16 mouse cellular contexts compared by ENCODE assay signal in the genomic region with DNA sequence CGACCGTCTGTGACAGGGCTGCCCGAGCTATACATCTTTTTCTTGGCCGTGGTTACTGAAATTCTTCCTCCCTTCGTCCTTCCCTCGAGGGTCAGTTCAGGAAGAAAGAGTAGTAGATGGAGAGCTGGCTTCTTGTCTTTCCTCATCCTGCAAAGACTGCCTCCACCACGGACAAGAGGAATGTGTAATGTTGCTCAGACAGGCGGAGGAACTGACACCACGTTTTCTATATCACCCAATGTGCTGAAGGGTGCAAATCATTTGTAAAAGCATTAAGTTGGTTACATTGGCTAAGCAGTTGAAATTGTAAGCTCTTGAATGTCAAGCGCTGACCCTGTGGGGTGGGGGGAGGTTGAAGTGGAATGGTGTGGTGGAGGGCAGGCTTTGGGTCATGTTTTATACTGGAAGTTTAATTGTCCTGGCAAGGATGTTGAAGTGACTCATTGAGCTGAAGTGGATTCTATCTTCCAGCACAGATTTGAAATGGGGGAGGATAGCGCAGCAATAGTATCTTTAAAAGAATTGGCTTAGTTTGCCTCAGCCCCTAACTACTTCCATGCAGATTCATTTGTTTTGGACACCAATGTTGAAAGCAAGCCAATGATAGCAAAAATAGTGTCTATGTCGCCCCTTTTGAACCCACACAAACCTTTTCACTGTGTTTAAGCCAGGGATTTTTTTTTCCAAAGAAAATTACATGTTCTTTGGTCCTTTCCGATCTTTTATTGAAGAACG.
DNase-seq lines count a peak whose midpoint lies in the region; ATAC-seq lines count a peak whose summit lies in the region.
"Had no signal": no experiment of that assay in that cellular context is flagged by ENCODE, and none has a peak within 500 bp of the region (broad histone marks: within the 10 kb centered on the region; RNA-seq: fewer than 3 reads in every experiment).

No protein-coding gene starts in this region.

- H3K27me3 ChIP-seq in heart, embryonic 11.5 days (ENCODE audit: control insufficient read depth, insufficient read depth, low read length): no peaks in the 10 kb centered on the region
- H3K27me3 ChIP-seq in forebrain, embryonic 11.5 days (ENCODE audit: control insufficient read depth, insufficient read depth, low read length): no peaks in the 10 kb centered on the region
- H3K27me3 ChIP-seq: intestine, embryonic 15.5 days; midbrain, embryonic 13.5 days; neural tube, embryonic 13.5 days; Patski had no signal

- no peak overlapping the region for H3K27ac ChIP-seq in heart, embryonic 11.5 days (ENCODE audit: low read depth, low read length)
- H3K27ac ChIP-seq in forebrain, embryonic 11.5 days (ENCODE audit: low read depth, low read length): no peak overlapping the region
- H3K27ac ChIP-seq: intestine, embryonic 15.5 days; midbrain, embryonic 13.5 days; neural tube, embryonic 13.5 days had no signal

- no peak for ATAC-seq in heart, embryonic 11.5 days (replicated peaks; ENCODE audit: insufficient number of reproducible peaks, low FRiP score, low TSS enrichment)
- ATAC-seq in forebrain, embryonic 11.5 days (replicated peaks; ENCODE audit: low FRiP score): no peak
- ATAC-seq: CD4-positive, CD25-positive, alpha-beta regulatory T cell, adult 4 months; intestine, embryonic 15.5 days; liver, postnatal 0 days; midbrain, embryonic 13.5 days; Patski had no signal

- H3K4me3 ChIP-seq in heart, embryonic 11.5 days (ENCODE audit: low read depth, low read length): no peak overlapping the region
- H3K4me3 ChIP-seq in forebrain, embryonic 11.5 days (ENCODE audit: low read depth, low read length): no peak overlapping the region
- H3K4me3 ChIP-seq: erythroblast, embryonic 14.5 days; intestine, embryonic 15.5 days; midbrain, embryonic 13.5 days; neural tube, embryonic 13.5 days had no signal

- H3K4me1 ChIP-seq in heart, embryonic 11.5 days (ENCODE audit: control insufficient read depth, insufficient read depth, low read length): no peaks in the 10 kb centered on the region
- no peaks in the 10 kb centered on the region for H3K4me1 ChIP-seq in forebrain, embryonic 11.5 days (replicated peaks; ENCODE audit: control insufficient read depth, insufficient read depth, low read length)
- H3K4me1 ChIP-seq: intestine, embryonic 15.5 days; midbrain, embryonic 13.5 days; neural tube, embryonic 13.5 days had no signal

- H3K9ac ChIP-seq in heart, embryonic 11.5 days (ENCODE audit: low read depth, low read length): no peak overlapping the region
- H3K9ac ChIP-seq in forebrain, embryonic 11.5 days (ENCODE audit: low read length): no peak overlapping the region
- H3K9ac ChIP-seq: intestine, embryonic 15.5 days; liver, postnatal 0 days; midbrain, embryonic 13.5 days; neural tube, embryonic 13.5 days had no signal

- no peaks in the 10 kb centered on the region; the same call in 1 of the 2 replicates for H3K9me3 ChIP-seq in heart, embryonic 11.5 days (replicated peaks; ENCODE audit: control insufficient read depth, low read length)
- no peaks in the 10 kb centered on the region for H3K9me3 ChIP-seq in forebrain, embryonic 11.5 days (ENCODE audit: control insufficient read depth, low read length)
- H3K9me3 ChIP-seq: intestine, embryonic 15.5 days; midbrain, embryonic 13.5 days had no signal

- H3K36me3 ChIP-seq in heart, embryonic 11.5 days (ENCODE audit: control insufficient read depth, insufficient read depth, low read length): no peaks in the 10 kb centered on the region
- no peaks in the 10 kb centered on the region for H3K36me3 ChIP-seq in forebrain, embryonic 11.5 days (ENCODE audit: control insufficient read depth, insufficient read depth, low read length)
- H3K36me3 ChIP-seq: intestine, embryonic 15.5 days; midbrain, embryonic 13.5 days; neural tube, embryonic 13.5 days had no signal

- DNase-seq in heart, adult 8-10 months (ENCODE audit: low spot score): peak; percentile 9
- peak; percentile 37 to 51 for DNase-seq in heart, adult 9 months (ENCODE audit: low spot score in 2 of 2)
- DNase-seq in kidney, adult 11 months: peak; percentile 17
- DNase-seq in kidney, postnatal 4 days: peak; percentile 63 to 79
- DNase-seq in urinary bladder, postnatal 36 days (ENCODE audit: low spot score in 2 of 2): no peak
- DNase-seq in forebrain, embryonic 11.5 days (ENCODE audit: low spot score): no peak
- DNase-seq in layer of hippocampus, postnatal 36 days: no peak
- DNase-seq: liver, postnatal 0 days; thymus, postnatal 14 days had no signal

- 63% methylated on average over 14 of the region's 14 CpGs for WGBS in heart, embryonic 11.5 days (ENCODE audit: insufficient replicate concordance)
- 84% methylated on average over 14 of the region's 14 CpGs for WGBS in forebrain, embryonic 11.5 days

- H3K4me2 ChIP-seq in heart, embryonic 11.5 days: no peak overlapping the region
- no peak overlapping the region for H3K4me2 ChIP-seq in forebrain, embryonic 11.5 days (ENCODE audit: low read depth, low read length, severe bottlenecking)
- H3K4me2 ChIP-seq: intestine, embryonic 15.5 days; midbrain, embryonic 13.5 days; neural tube, embryonic 13.5 days had no signal

Comparison
In these comparisons a context has a peak if more than half of its experiments do, and no peak if none do; other contexts are left out.
1. DNase-seq: peak in heart, adult 8-10 months (single experiment), heart, adult 9 months (2 of 2), kidney, adult 11 months (single experiment) and kidney, postnatal 4 days (2 of 2); none in urinary bladder, postnatal 36 days (0 of 2), forebrain, embryonic 11.5 days (single experiment) and layer of hippocampus, postnatal 36 days (0 of 2).